Mouse (Mus musculus): ENCODE measurements around the gene Tdrd1. TPM values are rescaled to one million over a fixed set of nuclear protein-coding genes. Genes with fewer than 3 reads are reported as not detected.
"Not testable (repeated sequence)": the region's sequence is repeated elsewhere in the genome, so short reads cannot be mapped to it uniquely, and the experiment has no call there.

The Tdrd1 gene
- polyA plus RNA-seq (2012; rRNA removed) (2.6 and 3.3 TPM in 2 replicates), polyA plus RNA-seq (2014; fragmentation: Nextera tagmentation; extraction: Ambion mirVana) (2.2 and 3.9 TPM in 2 replicates)

DNA sequence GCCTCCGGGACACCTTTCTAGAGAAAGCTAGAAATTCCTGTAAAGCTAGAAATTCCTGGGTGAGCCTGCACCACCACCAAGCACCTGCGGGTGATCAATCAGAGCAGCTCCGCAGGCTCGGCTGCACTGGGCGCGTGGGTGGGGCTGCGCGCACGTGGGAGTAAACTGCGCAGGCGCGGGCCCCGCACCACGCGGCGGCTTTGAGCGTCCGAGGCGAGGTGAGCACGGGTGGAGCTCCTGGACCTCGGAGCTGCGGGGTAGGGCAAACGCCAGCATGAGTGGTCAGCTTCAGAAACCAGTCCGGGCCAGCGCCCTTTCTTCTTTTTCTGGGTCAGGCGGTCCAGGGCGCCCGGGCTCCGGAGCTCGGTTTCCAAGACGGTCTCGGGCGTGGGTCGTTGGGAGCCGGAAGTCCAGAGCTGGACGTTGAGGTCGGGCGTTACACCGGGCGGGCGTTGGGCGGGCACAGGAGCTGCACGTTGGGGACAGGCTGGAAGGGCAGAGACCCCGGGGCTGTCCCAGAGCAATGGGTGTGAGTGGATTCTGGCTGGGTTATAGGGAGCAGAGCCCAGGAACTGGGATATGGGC, at the start of gene Tdrd1:
Gene Tdrd1, plus strand, starts transcription at position 163 of the 585 bp plus-strand sequence.
- DNase-seq (ENCODE audit: low spot score) (peak; percentile 33), ATAC-seq (ENCODE audit: low FRiP score, low read depth) (no peak)
- H3K36me3 ChIP-seq (ENCODE audit: control insufficient read depth, insufficient read depth, low read length) = no peaks in the 10 kb centered on the region
- H3K27ac ChIP-seq (replicated peaks; ENCODE audit: low read depth, low read length) = no peak within 1 kb of the TSS
- no peaks in the 10 kb centered on the region for H3K27me3 ChIP-seq (ENCODE audit: control insufficient read depth, insufficient read depth, low read length)
- no peak within 1 kb of the TSS for H3K9ac ChIP-seq (ENCODE audit: low read depth, low read length, severe bottlenecking)
- no peak for TF ChIP-seq POLR2A (IDR thresholded peaks at IDR 0.05; ENCODE audit: borderline replicate concordance, extremely low read depth, insufficient read depth, insufficient read length)
- peaks cover 3% of the 10 kb centered on the region; the same call in 1 of the 2 replicates for H3K4me1 ChIP-seq (ENCODE audit: control insufficient read depth, insufficient read depth, low read length)
- WGBS = 63% methylated on average over 40 of the region's 44 CpGs
- no peaks in the 10 kb centered on the region for H3K9me3 ChIP-seq (ENCODE audit: control insufficient read depth, low read length)
- peak within 1 kb of the TSS; percentile 11; the same call in 1 of the 2 replicates for H3K4me3 ChIP-seq (replicated peaks; ENCODE audit: low read length)
- peak within 1 kb of the TSS; percentile 45 for H3K4me2 ChIP-seq (replicated peaks; ENCODE audit: low read depth, low read length, severe bottlenecking)

DNA sequence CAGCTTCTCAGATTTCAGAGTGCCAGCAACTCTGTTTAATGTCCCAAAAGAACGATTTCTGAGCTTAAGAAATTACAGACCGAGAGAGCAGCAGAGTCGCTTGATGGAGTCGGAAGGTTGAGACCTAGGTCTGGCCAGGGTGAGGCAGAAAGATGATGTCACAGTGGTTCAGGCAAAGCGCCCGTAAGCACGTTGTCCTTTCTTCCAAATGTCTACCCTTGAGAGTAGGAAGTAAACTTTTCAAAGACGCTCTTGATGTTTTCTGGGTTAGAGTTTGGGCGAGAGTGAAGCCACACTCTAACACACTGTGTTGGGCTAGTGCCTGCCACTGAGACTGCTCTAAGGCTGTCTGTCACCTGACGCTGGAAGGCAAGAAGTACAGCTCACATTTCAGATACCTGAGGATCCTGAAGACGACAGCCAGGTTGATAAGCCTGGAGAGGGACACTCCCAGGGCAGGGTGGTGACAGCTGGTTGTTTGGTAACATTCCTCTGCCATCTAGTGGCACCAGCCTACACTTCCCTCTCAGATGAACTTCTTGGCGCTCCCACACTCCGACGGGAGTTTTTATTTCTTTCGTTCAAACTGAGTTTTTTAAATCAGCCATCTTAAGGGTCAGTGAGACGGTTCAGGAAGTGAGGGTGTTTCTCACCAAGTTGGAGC, 49.2 kb upstream of the Tdrd1 start:
- TF ChIP-seq POLR2A (IDR thresholded peaks at IDR 0.05; ENCODE audit: borderline replicate concordance, extremely low read depth, insufficient read depth, insufficient read length) = no peak
- no peaks in the 10 kb centered on the region for H3K9me3 ChIP-seq (ENCODE audit: control insufficient read depth, low read length)
- 17% methylated on average over 16 of the region's 16 CpGs for WGBS
- H3K4me1 ChIP-seq (ENCODE audit: control insufficient read depth, insufficient read depth, low read length) = peaks cover 12% of the 10 kb centered on the region; the same call in 1 of the 2 replicates
- H3K27ac ChIP-seq (replicated peaks; ENCODE audit: low read depth, low read length) = no peak overlapping the region
- H3K9ac ChIP-seq (ENCODE audit: low read depth, low read length, severe bottlenecking) = no peak overlapping the region
- peak; percentile 72 for DNase-seq (ENCODE audit: low spot score)
- H3K4me2 ChIP-seq (replicated peaks; ENCODE audit: low read depth, low read length, severe bottlenecking) = peak overlapping the region; percentile 9; the same call in 1 of the 2 replicates
- H3K27me3 ChIP-seq (ENCODE audit: control insufficient read depth, insufficient read depth, low read length) = peaks cover 17% of the 10 kb centered on the region; the same call in 1 of the 2 replicates
- H3K4me3 ChIP-seq (replicated peaks; ENCODE audit: low read length) = no peak overlapping the region
- 0 out of 2 replicates have a peak, but pooled peaks have one; percentile 54 for ATAC-seq (ENCODE audit: low FRiP score, low read depth)
- H3K36me3 ChIP-seq (ENCODE audit: control insufficient read depth, insufficient read depth, low read length) = no peaks in the 10 kb centered on the region

DNA sequence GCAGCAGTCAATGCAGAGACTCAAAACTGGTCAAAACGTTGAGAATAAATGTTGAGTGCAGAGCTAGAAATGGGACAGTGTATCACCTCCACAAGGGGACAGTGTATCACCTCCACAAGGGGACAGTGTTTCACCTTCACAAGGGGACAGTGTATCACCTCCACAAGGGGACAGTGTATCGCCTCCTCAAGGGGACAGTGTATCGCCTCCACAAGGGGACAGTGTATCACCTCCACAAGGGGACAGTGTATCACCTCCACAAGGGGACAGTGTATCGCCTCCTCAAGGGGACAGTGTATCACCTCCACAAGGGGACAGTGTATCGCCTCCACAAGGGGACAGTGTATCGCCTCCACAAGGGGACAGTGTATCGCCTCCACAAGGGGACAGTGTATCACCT, 47.5 kb upstream of the Tdrd1 start:
- not testable (repeated sequence) for DNase-seq (ENCODE audit: low spot score); ATAC-seq (ENCODE audit: low FRiP score, low read depth); H3K4me3 ChIP-seq (replicated peaks; ENCODE audit: low read length); H3K9me3 ChIP-seq (ENCODE audit: control insufficient read depth, low read length); H3K36me3 ChIP-seq (ENCODE audit: control insufficient read depth, insufficient read depth, low read length); H3K4me2 ChIP-seq (replicated peaks; ENCODE audit: low read depth, low read length, severe bottlenecking); H3K9ac ChIP-seq (ENCODE audit: low read depth, low read length, severe bottlenecking); H3K27ac ChIP-seq (replicated peaks; ENCODE audit: low read depth, low read length)
- Histone ChIP-seq H3K27me3 (ENCODE audit: control insufficient read depth, insufficient read depth, low read length) (peaks cover 17% of the 10 kb centered on the region; the same call in 1 of the 2 replicates), H3K4me1 (ENCODE audit: control insufficient read depth, insufficient read depth, low read length) (peaks cover 12% of the 10 kb centered on the region; the same call in 1 of the 2 replicates)
- 87% methylated on average over 7 of the region's 7 CpGs for WGBS

DNA sequence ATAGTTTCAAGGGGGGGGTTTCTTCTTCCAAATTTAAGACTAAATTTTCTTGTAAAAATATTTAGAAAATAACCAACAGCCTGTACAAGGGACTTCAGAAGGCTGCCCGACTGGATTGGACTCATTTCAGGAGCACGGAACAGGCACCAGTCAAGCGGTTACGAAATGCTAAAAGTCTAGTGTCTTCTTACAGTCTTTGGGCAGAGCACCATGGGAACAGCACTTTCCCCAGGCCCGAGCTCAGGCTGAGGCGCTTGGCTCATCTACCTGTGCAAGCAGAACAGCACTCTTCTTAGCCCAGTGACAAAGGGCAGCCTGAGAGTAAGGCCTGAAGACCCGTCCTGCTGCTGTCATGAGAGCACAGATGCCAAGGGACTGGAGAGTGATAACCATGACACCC, 38.1 kb upstream of the Tdrd1 start:
- H3K9ac ChIP-seq (ENCODE audit: low read depth, low read length, severe bottlenecking) = no peak overlapping the region
- H3K4me1 ChIP-seq (ENCODE audit: control insufficient read depth, insufficient read depth, low read length) = no peaks in the 10 kb centered on the region
- peaks cover 53% of the 10 kb centered on the region for H3K36me3 ChIP-seq (ENCODE audit: control insufficient read depth, insufficient read depth, low read length)
- no peaks in the 10 kb centered on the region for H3K9me3 ChIP-seq (ENCODE audit: control insufficient read depth, low read length)
- H3K4me3 ChIP-seq (replicated peaks; ENCODE audit: low read length) = no peak overlapping the region
- 87% methylated on average over 7 of the region's 7 CpGs for WGBS
- no peak for DNase-seq (ENCODE audit: low spot score)
- H3K27me3 ChIP-seq (ENCODE audit: control insufficient read depth, insufficient read depth, low read length) = no peaks in the 10 kb centered on the region
- ATAC-seq (ENCODE audit: low FRiP score, low read depth) = no peak
- H3K27ac ChIP-seq (replicated peaks; ENCODE audit: low read depth, low read length) = no peak overlapping the region
- no peak overlapping the region for H3K4me2 ChIP-seq (replicated peaks; ENCODE audit: low read depth, low read length, severe bottlenecking)
- TF ChIP-seq POLR2A (IDR thresholded peaks at IDR 0.05; ENCODE audit: borderline replicate concordance, extremely low read depth, insufficient read depth, insufficient read length) = no peak

DNA sequence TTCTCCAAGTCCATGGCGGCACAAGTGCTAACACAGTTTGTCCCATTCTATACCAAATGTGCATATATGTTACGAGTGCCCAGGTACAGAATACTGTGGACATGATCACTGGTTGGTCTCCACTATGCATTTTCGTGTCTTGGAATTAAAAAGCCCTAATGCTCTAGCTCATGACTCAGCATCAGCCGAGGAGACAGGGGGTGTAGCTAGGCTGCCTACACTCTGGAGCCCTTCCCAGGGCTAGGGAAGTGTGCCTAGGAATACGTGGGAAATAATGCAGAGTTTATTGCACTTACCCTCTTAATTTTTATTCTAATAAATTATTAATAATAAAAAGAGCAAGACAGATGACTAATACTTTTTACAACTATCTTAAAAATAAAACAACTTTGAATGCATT, 37.1 kb upstream of the Tdrd1 start:
- TF ChIP-seq POLR2A (IDR thresholded peaks at IDR 0.05; ENCODE audit: borderline replicate concordance, extremely low read depth, insufficient read depth, insufficient read length) = no peak
- Histone ChIP-seq H3K9ac (ENCODE audit: low read depth, low read length, severe bottlenecking) (no peak overlapping the region), H3K4me2 (replicated peaks; ENCODE audit: low read depth, low read length, severe bottlenecking) (no peak overlapping the region), H3K27ac (replicated peaks; ENCODE audit: low read depth, low read length) (no peak overlapping the region), H3K27me3 (ENCODE audit: control insufficient read depth, insufficient read depth, low read length) (no peaks in the 10 kb centered on the region), H3K9me3 (ENCODE audit: control insufficient read depth, low read length) (no peaks in the 10 kb centered on the region), H3K4me3 (replicated peaks; ENCODE audit: low read length) (no peak overlapping the region), H3K4me1 (ENCODE audit: control insufficient read depth, insufficient read depth, low read length) (no peaks in the 10 kb centered on the region), H3K36me3 (ENCODE audit: control insufficient read depth, insufficient read depth, low read length) (peaks cover 61% of the 10 kb centered on the region)
- WGBS = 87% methylated on average over 5 of the region's 5 CpGs
- ATAC-seq (ENCODE audit: low FRiP score, low read depth) (no peak), DNase-seq (ENCODE audit: low spot score) (no peak)

All from limb, embryonic 14.5 days (tissue).